Mouse (Mus musculus) spleen, adult 2 months (tissue): ENCODE measurements at regions not wholly inside any gene's neighbourhood (a gene's known extent, or its start where the extent isn't known, plus 50 kb on each side); places are given as distances from the start of the nearest gene placed in this dataset.

Source experiments
- DNase-seq, 2 experiments: peaks; one replicate each; pipeline versions ENCODE4 v3.0.0 to v3.0.0-alpha.2; 2012 to 2021; ENCODE audit warnings: low spot score in 2 of 2, low read depth in 1 of 2
- H3K27ac ChIP-seq: fragments of 200-500 bp; 2 replicates; pipeline ENCODE4 v1.5.1; 2012; ENCODE audit warnings: low read length, inconsistent platforms; ENCODE audit not compliant: insufficient read depth
- H3K27me3 ChIP-seq: fragments of 200-500 bp; 2 replicates; pipeline ENCODE4 v1.6.1; 2012; ENCODE audit warnings: mild to moderate bottlenecking, moderate library complexity, low read length, inconsistent platforms; ENCODE audit not compliant: control insufficient read depth, insufficient read depth
- H3K36me3 ChIP-seq: fragments of 200-500 bp; 2 replicates; pipeline ENCODE4 v1.6.1; 2012; ENCODE audit warnings: mild to moderate bottlenecking, low read length, inconsistent platforms; ENCODE audit not compliant: control insufficient read depth, insufficient read depth
- H3K4me1 ChIP-seq: fragments of 200-500 bp; 2 replicates; pipeline ENCODE4 v1.6.1; 2011; ENCODE audit warnings: inconsistent platforms; ENCODE audit not compliant: control insufficient read depth, insufficient read depth, insufficient read length
- H3K4me3 ChIP-seq: fragments of 200-500 bp; 2 replicates; pipeline ENCODE4 v1.5.1; 2011; ENCODE audit warnings: mild to moderate bottlenecking, inconsistent platforms; ENCODE audit not compliant: insufficient read depth, insufficient read length; ENCODE audit errors: extremely low read depth
- CTCF ChIP-seq: fragments of 200-500 bp; IDR thresholded peaks from 2 replicates; pipeline ENCODE4 v1.5.1; 2011; ENCODE audit warnings: mild to moderate bottlenecking, inconsistent platforms; ENCODE audit not compliant: insufficient read depth, insufficient read length, insufficient replicate concordance; ENCODE audit errors: extremely low read depth
- POLR2A ChIP-seq: fragments of 200-500 bp; IDR thresholded peaks from 2 replicates; pipeline ENCODE4 v1.6.1; 2011; ENCODE audit warnings: low read depth, low read length, inconsistent platforms
- WGBS: fragments of 180-500 bp; shearing (Covaris S2); methylation state at CpG from one replicate; pipeline ENCODE4 v1.1.7; 2018; 5-methylcytosine and 5-hydroxymethylcytosine counted together

DNA sequence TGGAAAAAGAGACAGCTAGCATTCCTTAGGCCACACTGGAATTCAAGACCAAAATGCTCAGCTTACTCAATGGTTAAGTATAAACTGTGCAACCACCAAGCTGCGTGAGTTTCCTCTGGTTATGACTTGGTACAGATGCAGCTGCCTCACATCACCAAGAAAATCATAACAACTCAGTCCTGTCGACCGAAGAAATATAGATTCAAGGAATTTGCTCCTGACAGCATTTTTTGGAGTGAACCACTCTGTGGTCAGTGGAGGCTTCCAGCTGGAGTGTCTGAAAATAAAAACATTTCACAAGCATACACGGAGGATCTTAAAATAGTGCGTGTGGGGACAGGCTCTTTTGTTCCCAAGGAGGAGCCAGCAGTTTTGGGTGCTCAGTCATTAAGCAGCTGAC is 253.8 kb downstream of the Bckdhb start:
- 83% methylated on average over 5 of the region's 5 CpGs for WGBS

DNA sequence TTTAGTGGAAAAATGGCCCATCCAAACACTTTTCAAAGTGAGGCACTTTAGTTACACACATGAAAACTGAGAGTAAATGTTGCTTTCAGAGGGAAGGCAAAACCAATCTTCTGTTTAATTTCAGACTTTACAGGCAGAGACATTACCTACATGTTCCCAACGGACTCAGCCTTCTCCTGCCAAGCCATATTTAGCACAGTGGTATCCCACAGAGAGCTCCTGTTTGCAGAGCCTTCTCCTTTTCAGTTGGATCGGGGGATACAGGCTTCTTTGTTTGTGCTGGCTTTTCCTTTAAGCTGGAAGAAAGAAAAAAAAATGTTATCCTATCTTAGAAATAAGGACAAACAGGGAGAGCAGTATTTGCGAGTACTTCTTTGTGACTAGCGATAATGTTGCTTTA is 254.3 kb downstream of the Bckdhb start:
- Histone ChIP-seq H3K27me3 (no peaks in the 10 kb centered on the region), H3K36me3 (no peaks in the 10 kb centered on the region), H3K27ac (no peak overlapping the region), H3K4me3 (no peak overlapping the region), H3K4me1 (no peaks in the 10 kb centered on the region)
- DNase-seq: no peak
- WGBS: 77% methylated on average over 4 of the region's 4 CpGs
- TF ChIP-seq CTCF (no peak), POLR2A (no peak)

More for the DNA sequence above, 253.8 kb downstream of the Bckdhb start:
- no peak for TF ChIP-seq POLR2A
- TF ChIP-seq CTCF: no peak
- H3K4me3 ChIP-seq: no peak overlapping the region
- no peak overlapping the region for H3K27ac ChIP-seq
- H3K4me1 ChIP-seq: no peaks in the 10 kb centered on the region
- no peak for DNase-seq
- H3K36me3 ChIP-seq: no peaks in the 10 kb centered on the region
- H3K27me3 ChIP-seq: no peaks in the 10 kb centered on the region

DNA sequence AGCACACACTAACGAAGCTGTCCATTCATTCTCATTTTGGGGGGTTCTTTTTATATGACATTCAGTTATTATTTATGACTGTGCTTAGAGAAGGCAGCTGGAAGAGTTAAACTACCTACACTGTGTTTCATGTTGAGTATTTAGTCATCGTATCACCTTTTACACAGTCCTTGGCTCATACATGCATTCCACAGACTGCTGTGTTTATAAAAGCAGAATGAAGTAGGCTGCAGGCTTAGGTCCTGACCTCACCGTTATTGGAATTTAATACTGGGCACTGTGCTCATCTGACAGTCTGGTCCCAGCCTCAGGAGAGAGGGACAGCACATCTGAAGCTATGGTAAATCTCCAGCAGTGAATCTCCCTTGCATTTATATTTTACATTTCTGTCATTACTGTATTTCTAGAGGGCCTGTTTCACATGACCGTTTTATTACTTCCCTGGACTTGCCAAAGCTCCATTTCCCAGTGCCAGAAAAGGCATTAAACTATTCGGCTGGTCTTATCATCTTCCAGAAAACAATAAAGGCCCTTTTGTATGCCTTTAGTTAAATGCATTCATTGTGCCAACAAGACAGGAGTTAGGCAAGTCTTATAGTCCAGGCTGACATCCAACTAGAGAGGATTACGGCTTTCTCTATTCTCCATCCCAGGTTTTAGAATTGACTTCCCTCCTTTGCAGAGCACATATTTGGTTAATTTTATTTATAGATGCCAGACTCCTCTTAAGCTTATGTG is 258.9 kb downstream of the Bckdhb start:
- Histone ChIP-seq H3K36me3 (no peaks in the 10 kb centered on the region), H3K4me1 (no peaks in the 10 kb centered on the region), H3K4me3 (no peak overlapping the region), H3K27me3 (no peaks in the 10 kb centered on the region), H3K27ac (no peak overlapping the region)
- no peak for DNase-seq
- WGBS: 83% methylated on average over 6 of the region's 6 CpGs
- TF ChIP-seq POLR2A (no peak), CTCF (no peak)

DNA sequence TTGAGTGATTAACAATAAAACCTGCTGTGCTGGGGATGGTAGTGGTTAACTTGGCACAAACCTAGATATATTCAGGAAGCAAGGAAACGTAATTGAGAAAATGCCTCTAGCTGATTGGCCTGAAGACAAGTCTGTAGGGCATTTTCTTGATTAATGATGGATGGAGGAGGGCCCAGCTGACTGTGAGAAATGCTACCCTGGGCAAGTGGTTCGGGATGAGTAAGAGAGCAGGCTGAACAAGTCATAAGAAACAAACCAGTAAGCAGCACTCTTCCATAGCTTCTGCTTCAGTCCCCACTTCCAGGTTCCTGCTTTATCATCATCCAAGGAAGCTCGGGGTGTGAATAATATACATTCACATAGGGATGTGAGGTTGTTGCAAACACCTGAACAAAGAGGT is 262.6 kb downstream of the Bckdhb start:
- 77% methylated on average over 3 of the region's 3 CpGs for WGBS
- H3K27ac ChIP-seq: no peak overlapping the region
- DNase-seq: no peak
- no peak for TF ChIP-seq POLR2A
- TF ChIP-seq CTCF: no peak
- H3K4me3 ChIP-seq: no peak overlapping the region
- H3K4me1 ChIP-seq: no peaks in the 10 kb centered on the region
- no peaks in the 10 kb centered on the region for H3K27me3 ChIP-seq
- H3K36me3 ChIP-seq: no peaks in the 10 kb centered on the region

DNA sequence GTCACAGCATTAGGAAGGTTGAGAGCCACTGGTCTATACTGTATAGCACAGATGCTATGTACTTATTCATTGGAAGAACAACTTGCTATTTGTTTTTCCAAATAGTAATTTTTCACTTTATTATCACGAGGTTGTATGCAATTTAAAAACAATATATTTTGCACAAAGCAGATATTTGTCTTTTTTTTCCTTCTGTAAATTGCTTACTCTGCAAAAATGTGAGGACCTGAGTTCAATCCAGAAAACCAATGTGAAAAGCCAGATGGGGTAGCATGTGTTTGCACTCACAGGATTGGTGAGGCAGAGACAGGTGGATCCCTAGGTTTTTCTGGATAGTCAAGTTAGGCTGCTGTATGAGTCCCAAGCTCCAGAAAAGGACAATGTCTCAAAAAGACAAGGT is 268.5 kb downstream of the Bckdhb start:
- Histone ChIP-seq H3K27ac (no peak overlapping the region), H3K36me3 (no peaks in the 10 kb centered on the region), H3K4me3 (no peak overlapping the region), H3K27me3 (no peaks in the 10 kb centered on the region), H3K4me1 (no peaks in the 10 kb centered on the region)
- WGBS: 61% methylated on average over 1 of the region's 1 CpGs
- no peak for DNase-seq
- no peak for TF ChIP-seq POLR2A
- TF ChIP-seq CTCF: no peak

DNA sequence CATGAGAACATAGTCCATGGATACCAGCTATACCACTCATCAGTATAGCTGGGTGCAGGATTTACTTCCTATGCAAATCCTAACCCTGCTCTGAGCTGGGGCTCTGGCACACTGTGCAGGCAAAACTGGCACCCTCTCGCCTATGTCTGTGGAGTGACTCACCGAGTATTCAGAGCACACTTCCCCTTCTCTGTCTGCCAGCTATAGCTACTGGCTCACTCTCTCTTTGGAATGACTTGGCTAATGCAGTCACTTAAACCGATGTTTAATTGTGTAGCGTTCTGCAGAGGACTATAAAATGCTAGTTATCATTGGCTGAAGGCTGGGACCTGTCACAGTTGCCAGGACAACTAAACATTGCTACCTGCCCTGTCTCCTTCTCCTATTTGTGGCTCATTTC is 269.8 kb downstream of the Bckdhb start:
- Histone ChIP-seq H3K4me3 (no peak overlapping the region), H3K36me3 (no peaks in the 10 kb centered on the region), H3K27ac (no peak overlapping the region), H3K4me1 (no peaks in the 10 kb centered on the region), H3K27me3 (no peaks in the 10 kb centered on the region)
- TF ChIP-seq POLR2A (no peak), CTCF (no peak)
- no peak for DNase-seq
- WGBS: 76% methylated on average over 4 of the region's 4 CpGs

DNA sequence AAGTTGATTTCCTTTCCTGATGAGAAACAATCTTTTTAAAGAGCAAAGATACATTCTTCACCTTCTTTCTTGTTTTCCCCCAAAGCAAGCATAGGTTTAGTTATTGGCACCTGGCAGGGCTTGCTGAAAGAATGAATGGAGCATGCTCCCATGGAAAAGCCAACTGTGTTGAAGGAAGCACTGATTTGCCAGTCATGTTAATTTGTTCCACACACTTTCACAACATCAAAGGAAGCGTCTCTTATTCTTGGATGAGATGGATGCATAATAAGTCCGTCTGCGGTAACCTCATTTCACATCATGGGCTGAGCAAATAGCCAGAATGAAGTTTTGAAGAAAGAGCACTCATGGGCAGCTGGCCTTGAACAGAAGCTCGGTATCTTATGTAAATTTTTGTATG is 270.4 kb downstream of the Bckdhb start:
- Histone ChIP-seq H3K4me3 (no peak overlapping the region), H3K27ac (no peak overlapping the region), H3K36me3 (no peaks in the 10 kb centered on the region), H3K4me1 (no peaks in the 10 kb centered on the region), H3K27me3 (no peaks in the 10 kb centered on the region)
- TF ChIP-seq POLR2A: no peak
- no peak for TF ChIP-seq CTCF
- 92% methylated on average over 4 of the region's 4 CpGs for WGBS
- DNase-seq: no peak
